Mouse (Mus musculus): Measurements from ENCODE around the gene Fmnl3.

GRCm38 (mm10) chr15:99405150-99405549 is 34.9 kb upstream of the Fmnl3 start:
- TF ChIP-seq POLR2A (IDR thresholded peaks at IDR 0.05; ENCODE audit: borderline replicate concordance, insufficient read depth, low read length) (no peak), CTCF (IDR thresholded peaks at IDR 0.05; ENCODE audit: borderline replicate concordance, insufficient read depth, low read depth, low read length) (no peak)
